Mouse (Mus musculus) limb, embryonic 13.5 days (tissue): ENCODE results near the gene Cdk19. TPM values are rescaled to one million over a fixed set of nuclear protein-coding genes. Genes with fewer than 3 reads are reported as not detected.
A peak's percentile ranks its signal among the peaks of the same experiment; 100 is the strongest.

Experiments
- ATAC-seq: fragments of 200-750 bp; cut with Nextera tagmentation; 2 replicates; pipeline ENCODE4 v1.8.0; 2017; ENCODE audit warnings: low read depth, moderate number of reproducible peaks, moderate TSS enrichment; ENCODE audit not compliant: low FRiP score
- H3K27ac ChIP-seq: fragments of 300-500 bp; sonication (generic); 2 replicates; pipeline ENCODE4 v1.5.1; 2015; ENCODE audit warnings: inconsistent platforms, mild to moderate bottlenecking, moderate library complexity
- H3K27me3 ChIP-seq: fragments of 300-500 bp; sonication (generic); 2 replicates; pipeline ENCODE4 v1.6.1; 2015; ENCODE audit warnings: mild to moderate bottlenecking, inconsistent platforms
- H3K36me3 ChIP-seq: fragments of 300-500 bp; sonication (generic); 2 replicates; pipeline ENCODE4 v1.6.1; 2015; ENCODE audit warnings: inconsistent platforms, mild to moderate bottlenecking, moderate library complexity
- H3K4me1 ChIP-seq: fragments of 300-500 bp; sonication (generic); 2 replicates; pipeline ENCODE4 v1.6.1; 2015; ENCODE audit warnings: inconsistent platforms
- H3K4me2 ChIP-seq: fragments of 300-500 bp; sonication (generic); replicated peaks from 2 replicates; pipeline ENCODE4 v1.6.1; 2015; ENCODE audit warnings: inconsistent platforms, mild to moderate bottlenecking, moderate library complexity
- H3K4me3 ChIP-seq: fragments of 300-500 bp; sonication (generic); 2 replicates; pipeline ENCODE4 v1.5.1; 2015; ENCODE audit warnings: moderate library complexity, mild to moderate bottlenecking, inconsistent platforms
- H3K9ac ChIP-seq: fragments of 300-500 bp; sonication (generic); 2 replicates; pipeline ENCODE4 v1.6.1; 2015; ENCODE audit warnings: mild to moderate bottlenecking, inconsistent platforms
- H3K9me3 ChIP-seq: fragments of 300-500 bp; sonication (generic); 2 replicates; pipeline ENCODE4 v1.6.1; 2016; ENCODE audit warnings: inconsistent platforms
- WGBS: fragments of 180-500 bp; shearing (Covaris S2); methylation state at CpG from one replicate; pipeline ENCODE4 v1.1.7; 2015; 5-methylcytosine and 5-hydroxymethylcytosine counted together
- polyA plus RNA-seq: library from polyadenylated mRNA; unstranded; fragments of >200 nt; fragmentation: Nextera tagmentation; extraction: Ambion mirVana; gene quantifications from 2 replicates; pipeline ENCODE4 v1.2.1, GENCODE M21; 2015

The Cdk19 gene
- polyA plus RNA-seq, 1 experiment from 2014 or later: 12.3 TPM

DNA sequence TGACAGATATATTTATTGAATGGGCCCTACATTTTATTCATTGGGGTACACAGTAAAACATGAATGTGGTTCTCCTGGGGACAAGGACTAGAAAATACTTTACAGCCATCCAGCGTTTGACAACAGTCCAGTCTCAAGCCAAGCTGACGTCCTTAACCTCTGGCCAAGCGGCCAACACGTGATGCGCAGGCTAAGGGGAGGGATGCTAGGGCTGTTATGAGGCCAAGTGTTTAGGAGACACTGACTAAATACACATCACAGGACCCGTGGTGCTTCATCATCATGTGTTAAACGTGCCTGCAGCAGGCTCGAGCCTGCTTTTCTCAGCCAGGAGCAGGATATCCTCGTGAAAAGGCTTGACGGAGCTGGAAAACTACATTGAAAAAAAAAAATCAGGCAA is 19.1 kb upstream of the Cdk19 start:
- H3K9ac ChIP-seq: no peak overlapping the region
- no peak overlapping the region for H3K4me3 ChIP-seq
- WGBS: 88% methylated on average over 10 of the region's 10 CpGs
- no peaks in the 10 kb centered on the region for H3K4me1 ChIP-seq
- no peak overlapping the region for H3K27ac ChIP-seq
- H3K9me3 ChIP-seq: peaks cover 5% of the 10 kb centered on the region; the same call in 1 of the 2 replicates
- H3K4me2 ChIP-seq: no peak overlapping the region
- H3K36me3 ChIP-seq: no peaks in the 10 kb centered on the region
- no peaks in the 10 kb centered on the region for H3K27me3 ChIP-seq
- no peak for ATAC-seq

DNA sequence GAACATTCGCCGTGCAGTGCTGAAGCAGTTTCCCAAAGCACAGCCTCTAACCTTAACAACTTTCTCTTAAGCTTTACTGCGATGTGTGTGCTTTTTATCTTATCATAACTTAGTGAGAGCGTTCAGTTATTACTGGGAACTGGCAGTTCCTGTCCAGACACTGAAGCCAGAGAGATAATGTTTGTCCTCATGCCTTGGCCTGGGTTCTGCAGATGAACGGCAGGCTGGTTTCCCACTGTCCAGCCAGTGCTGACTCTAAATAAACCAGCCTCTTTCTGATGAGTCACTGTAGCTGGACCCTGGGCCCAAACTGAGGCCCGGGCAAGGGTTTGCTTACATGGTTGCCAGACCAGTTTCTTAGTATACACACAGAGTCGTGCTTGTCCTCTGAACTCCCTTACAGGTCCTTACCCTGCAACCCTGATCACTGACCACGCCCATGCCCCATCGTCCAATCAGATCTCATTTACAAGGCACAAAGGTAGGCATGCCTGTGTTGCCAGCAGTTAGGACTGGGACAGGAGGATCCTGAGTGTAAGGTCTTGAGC is 11.3 kb upstream of the Cdk19 start:
- no peak for ATAC-seq
- no peaks in the 10 kb centered on the region for H3K27me3 ChIP-seq
- H3K4me3 ChIP-seq: no peak overlapping the region
- no peak overlapping the region for H3K4me2 ChIP-seq
- H3K9ac ChIP-seq: no peak overlapping the region
- no peaks in the 10 kb centered on the region for H3K9me3 ChIP-seq
- H3K27ac ChIP-seq: no peak overlapping the region
- WGBS: 78% methylated on average over 9 of the region's 9 CpGs
- H3K36me3 ChIP-seq: no peaks in the 10 kb centered on the region
- H3K4me1 ChIP-seq: no peaks in the 10 kb centered on the region

DNA sequence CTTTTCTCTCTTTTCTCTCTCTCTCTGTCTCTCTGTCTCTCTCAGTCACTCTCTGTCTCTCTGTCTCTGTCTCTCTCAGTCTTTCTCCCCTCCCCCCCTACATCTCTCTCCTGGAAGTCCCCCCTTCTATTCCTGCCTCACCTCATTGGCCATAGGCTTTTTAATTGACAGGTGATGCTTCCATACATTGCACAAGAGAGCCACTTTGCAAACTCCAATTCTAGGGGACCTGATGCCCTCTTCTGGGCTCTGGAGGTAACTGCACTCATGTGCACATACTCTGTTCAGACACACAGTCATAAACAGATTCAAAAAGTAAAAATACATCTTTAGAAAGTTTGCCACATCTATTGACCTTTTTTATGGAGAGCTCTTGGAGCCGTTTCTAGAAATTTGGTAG is 9.1 kb upstream of the Cdk19 start:
- Histone ChIP-seq H3K27me3 (no peaks in the 10 kb centered on the region), H3K9me3 (no peaks in the 10 kb centered on the region), H3K4me2 (no peak overlapping the region), H3K9ac (no peak overlapping the region), H3K4me3 (no peak overlapping the region), H3K4me1 (no peaks in the 10 kb centered on the region), H3K36me3 (no peaks in the 10 kb centered on the region), H3K27ac (no peak overlapping the region)
- WGBS: 60% methylated on average over 1 of the region's 1 CpGs
- no peak for ATAC-seq

DNA sequence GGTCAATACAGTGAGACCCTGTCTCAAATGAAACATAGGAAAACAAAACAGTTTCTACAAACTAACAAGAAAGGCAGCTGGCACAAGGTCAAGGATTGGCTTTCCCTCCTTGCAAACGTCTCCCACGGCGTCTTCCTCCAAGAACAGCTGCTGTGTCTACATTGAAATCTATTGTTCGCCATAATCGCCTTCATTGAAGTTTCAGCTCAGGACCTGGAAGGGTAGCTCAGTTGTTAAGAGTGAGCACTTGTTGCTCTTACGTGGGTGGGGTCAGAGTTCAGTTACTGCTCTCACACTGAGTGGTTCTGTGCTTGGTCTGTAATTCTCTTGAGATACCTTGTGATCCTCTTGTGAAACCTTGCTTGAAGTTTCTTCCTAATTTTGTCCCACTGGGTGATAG is 6.5 kb upstream of the Cdk19 start:
- no peaks in the 10 kb centered on the region for H3K36me3 ChIP-seq
- no peak overlapping the region for H3K4me3 ChIP-seq
- H3K4me2 ChIP-seq: no peak overlapping the region
- H3K27me3 ChIP-seq: no peaks in the 10 kb centered on the region
- no peak overlapping the region for H3K27ac ChIP-seq
- no peaks in the 10 kb centered on the region for H3K9me3 ChIP-seq
- WGBS: 74% methylated on average over 6 of the region's 6 CpGs
- no peak overlapping the region for H3K9ac ChIP-seq
- no peaks in the 10 kb centered on the region for H3K4me1 ChIP-seq
- no peak for ATAC-seq

DNA sequence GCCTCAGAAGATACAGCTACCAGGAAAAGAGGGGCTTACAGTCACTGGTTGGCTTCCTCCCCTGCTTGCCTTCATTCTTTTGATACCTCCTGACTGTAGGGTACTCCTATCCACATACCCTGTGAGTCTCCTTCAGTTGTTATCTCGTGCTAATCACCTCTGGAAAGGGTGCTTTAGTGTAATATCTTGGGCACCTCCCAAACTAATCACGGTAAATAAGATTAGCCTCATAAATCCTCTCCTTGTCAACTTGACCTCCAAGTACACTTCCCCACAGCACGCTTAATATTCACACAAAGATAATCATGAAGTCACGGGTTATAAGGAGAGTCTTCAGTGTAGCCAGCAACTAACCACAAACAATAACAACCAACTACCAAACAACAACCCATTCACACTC is 2.7 kb downstream of the Cdk19 start:
- no peaks in the 10 kb centered on the region for H3K27me3 ChIP-seq
- 80% methylated on average over 4 of the region's 4 CpGs for WGBS
- no peak overlapping the region for H3K4me2 ChIP-seq
- ATAC-seq: no peak
- no peak overlapping the region for H3K9ac ChIP-seq
- no peak overlapping the region for H3K27ac ChIP-seq
- H3K9me3 ChIP-seq: no peaks in the 10 kb centered on the region
- peaks cover 6% of the 10 kb centered on the region for H3K4me1 ChIP-seq
- no peak overlapping the region for H3K4me3 ChIP-seq
- H3K36me3 ChIP-seq: no peaks in the 10 kb centered on the region

DNA sequence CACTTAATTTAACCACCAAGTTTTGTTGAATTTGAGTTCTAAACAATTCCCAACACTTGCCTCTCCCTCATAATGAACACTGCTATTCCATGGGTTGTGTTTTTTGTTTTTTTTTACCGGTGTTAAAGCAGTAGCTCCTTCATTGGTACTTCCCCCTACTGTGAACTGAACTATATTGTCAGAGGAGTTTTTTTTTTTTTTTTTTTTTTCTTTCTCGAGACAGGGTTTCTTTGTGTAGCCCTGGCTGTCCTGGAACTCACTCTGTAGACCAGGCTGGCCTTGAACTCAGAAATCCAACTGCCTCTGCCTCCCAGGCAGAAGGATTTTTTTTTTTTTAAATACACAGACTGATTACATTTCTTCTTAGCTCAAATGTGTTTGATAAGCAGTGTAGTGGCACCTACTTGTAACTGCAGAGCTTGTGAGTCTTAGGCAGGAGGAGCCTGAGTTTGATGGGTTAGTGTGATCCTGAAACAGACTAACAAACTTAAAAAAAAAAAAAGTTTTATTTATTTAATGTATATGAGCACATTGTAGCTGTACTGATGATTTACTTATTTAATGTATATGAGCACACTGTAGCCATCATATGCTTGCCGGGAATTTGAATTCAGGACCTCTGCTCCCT is 7.5 kb downstream of the Cdk19 start:
- Histone ChIP-seq H3K36me3 (no peaks in the 10 kb centered on the region), H3K27ac (no peak overlapping the region)

DNA sequence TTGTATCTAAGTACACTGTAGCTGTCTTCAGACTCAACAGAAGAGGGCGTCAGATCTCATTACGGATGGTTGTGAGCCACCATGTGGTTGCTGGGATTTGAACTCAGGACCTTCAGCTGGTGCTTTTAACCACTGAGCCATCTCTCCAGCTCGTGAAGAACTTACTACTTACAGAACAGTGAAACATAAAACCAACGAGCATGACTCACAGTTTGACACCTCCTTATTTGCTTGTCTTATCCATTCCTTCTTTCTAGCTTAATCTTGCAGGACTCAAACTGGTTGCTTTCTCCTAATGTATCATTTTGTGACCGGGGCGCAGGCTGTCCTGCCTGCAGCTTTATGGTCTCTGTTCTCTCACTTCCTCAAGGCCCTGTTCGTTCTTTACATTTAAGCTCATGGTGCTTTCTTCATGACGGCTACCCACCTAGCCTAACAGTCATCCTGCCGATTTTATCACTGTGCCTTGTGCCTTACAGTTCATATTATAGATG is 8.1 kb downstream of the Cdk19 start:
- Histone ChIP-seq H3K4me3 (peak overlapping the region; percentile 87), H3K4me2 (peak overlapping the region; percentile 63; the same call in 1 of the 2 replicates)

More for the DNA sequence above, 7.5 kb downstream of the Cdk19 start:
- Histone ChIP-seq H3K4me3 (no peak overlapping the region), H3K9ac (no peak overlapping the region), H3K4me1 (peaks cover 19% of the 10 kb centered on the region), H3K9me3 (no peaks in the 10 kb centered on the region), H3K4me2 (no peak overlapping the region), H3K27me3 (no peaks in the 10 kb centered on the region)
- 72% methylated on average over 3 of the region's 3 CpGs for WGBS
- no peak for ATAC-seq

DNA sequence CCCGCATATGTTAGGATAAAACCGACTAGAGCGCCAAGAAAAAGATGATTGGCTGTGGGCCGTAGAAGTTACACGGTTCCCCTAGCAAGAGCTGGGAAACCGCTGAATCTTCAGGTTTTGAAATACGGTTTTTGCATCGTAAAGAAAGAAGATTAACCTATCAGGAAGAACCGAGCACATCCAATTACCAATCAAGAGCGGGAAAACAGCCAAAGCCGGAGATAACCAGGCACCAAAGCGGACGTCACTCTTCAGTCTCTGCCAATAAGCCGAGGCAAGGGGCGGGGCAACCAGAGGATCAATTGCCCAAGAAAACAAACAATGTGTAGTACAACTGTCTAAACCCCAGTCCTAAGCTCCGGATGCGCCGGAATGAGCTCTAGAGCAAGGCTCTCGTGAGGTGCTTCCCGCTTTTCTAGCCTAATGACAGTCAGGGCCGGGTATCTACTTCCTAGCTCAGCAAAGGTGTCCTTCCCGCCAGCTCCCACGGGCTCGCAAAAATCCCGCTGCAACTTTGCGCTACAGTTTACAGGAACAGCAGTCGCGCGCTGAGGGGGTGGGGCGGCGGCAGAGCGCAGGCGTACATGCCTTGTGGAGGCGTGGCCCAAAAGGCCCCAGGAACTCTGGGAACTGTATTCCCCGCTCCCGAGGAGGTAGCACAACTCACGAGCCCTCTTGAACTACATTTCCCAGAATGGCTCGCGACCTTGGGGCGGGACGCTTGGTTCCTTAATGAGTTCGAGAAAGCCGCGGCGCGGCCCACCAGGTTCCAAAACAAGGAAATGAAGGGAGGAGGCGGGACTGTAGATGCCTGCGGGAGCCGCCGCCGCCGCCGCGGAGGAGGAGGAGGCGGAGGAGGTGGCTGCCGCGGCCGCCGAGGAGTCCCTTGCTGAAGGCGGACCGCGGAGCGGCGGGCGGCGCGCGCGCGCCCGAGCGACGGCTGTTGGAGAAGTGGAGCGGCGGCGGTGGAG is 9.5 kb downstream of the Cdk19 start:
- peak overlapping the region; percentile 66 for H3K4me2 ChIP-seq
- under 1% methylated on average over 76 of the region's 76 CpGs for WGBS
- ATAC-seq: peak; percentile 98

More for the DNA sequence above, 8.1 kb downstream of the Cdk19 start:
- Histone ChIP-seq H3K4me1 (peaks cover 19% of the 10 kb centered on the region), H3K9ac (no peak overlapping the region), H3K36me3 (no peaks in the 10 kb centered on the region), H3K9me3 (no peaks in the 10 kb centered on the region), H3K27ac (no peak overlapping the region), H3K27me3 (no peaks in the 10 kb centered on the region)
- 65% methylated on average over 9 of the region's 9 CpGs for WGBS
- ATAC-seq: no peak

DNA sequence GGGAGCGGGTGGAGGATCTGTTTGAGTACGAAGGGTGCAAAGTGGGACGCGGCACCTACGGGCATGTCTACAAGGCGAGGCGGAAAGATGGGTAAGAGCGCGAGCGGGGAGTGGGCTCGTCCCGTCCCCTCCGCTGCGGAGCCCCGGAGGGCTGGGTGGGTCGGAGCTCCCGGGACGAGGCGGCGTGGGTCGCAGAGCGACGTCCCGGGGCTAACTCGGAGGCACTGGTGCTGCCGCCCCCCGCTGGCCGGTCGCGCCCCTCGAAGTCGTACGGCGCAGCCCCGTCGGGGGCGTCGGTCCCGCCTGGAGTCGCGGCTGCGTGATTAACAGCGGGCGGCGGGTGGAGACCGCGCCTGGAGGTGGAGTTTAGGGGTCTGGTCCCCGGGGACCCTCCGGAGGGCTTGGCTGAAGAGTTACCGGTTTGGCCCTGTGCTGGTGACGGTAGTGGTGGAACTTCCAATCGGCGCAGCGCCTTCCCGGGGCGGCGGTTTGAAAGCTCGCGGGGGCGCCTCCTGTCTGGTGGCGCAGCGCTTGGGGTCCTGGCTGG is 10.3 kb downstream of the Cdk19 start:
- WGBS: 0% methylated on average over 60 of the region's 62 CpGs
- H3K9ac ChIP-seq: peak overlapping the region; percentile 85

More for the DNA sequence above, 9.5 kb downstream of the Cdk19 start:
- Histone ChIP-seq H3K36me3 (no peaks in the 10 kb centered on the region; the same call in 1 of the 2 replicates), H3K4me3 (peak overlapping the region; percentile 87), H3K9ac (peak overlapping the region; percentile 85), H3K27me3 (no peaks in the 10 kb centered on the region), H3K27ac (peak overlapping the region; percentile 95), H3K9me3 (no peaks in the 10 kb centered on the region), H3K4me1 (peaks cover 19% of the 10 kb centered on the region)

DNA sequence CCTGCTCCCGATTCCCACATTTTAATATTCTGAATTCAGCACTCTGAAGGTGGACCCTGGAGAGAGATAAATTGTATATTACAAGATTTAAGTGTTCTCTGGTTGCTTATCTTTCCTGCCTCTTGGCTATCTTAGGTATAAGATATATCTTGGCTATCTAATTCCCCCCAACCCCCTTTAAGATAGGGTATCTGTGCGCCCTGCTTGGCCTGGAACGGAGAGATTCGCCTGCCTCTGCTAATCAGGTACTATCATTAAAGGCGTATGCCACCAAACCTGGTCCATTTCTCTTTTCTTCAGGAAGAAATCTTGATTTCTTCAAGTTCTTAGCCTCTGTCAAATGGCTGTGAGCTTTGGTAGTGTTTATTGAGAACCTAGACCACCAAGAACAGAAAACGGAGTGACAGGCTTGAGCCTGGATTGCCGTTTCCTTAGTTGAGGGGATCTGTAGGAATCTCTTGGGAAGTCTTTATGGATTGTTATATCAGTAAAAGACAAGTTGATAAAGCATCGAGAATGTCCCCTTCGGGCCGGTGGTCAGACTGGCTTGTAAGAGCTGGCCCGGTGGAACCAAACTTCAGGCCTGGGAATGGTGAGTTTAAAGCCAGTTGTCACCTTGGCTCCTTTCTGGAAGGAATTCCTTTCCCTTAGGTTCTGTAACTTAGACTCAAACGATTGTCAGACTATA is 11.0 kb downstream of the Cdk19 start:
- Histone ChIP-seq H3K4me1 (peaks cover 19% of the 10 kb centered on the region), H3K36me3 (no peaks in the 10 kb centered on the region; the same call in 1 of the 2 replicates), H3K9me3 (no peaks in the 10 kb centered on the region), H3K9ac (peak overlapping the region; percentile 85), H3K27ac (peak overlapping the region; percentile 95; the same call in 1 of the 2 replicates), H3K4me3 (peak overlapping the region; percentile 87), H3K27me3 (no peaks in the 10 kb centered on the region), H3K4me2 (peak overlapping the region; percentile 66)
- no peak for ATAC-seq
- WGBS: 55% methylated on average over 12 of the region's 12 CpGs

More for the DNA sequence above, 10.3 kb downstream of the Cdk19 start:
- Histone ChIP-seq H3K27me3 (no peaks in the 10 kb centered on the region), H3K27ac (peak overlapping the region; percentile 95), H3K4me1 (peaks cover 19% of the 10 kb centered on the region), H3K9me3 (no peaks in the 10 kb centered on the region), H3K4me2 (peak overlapping the region; percentile 66), H3K4me3 (peak overlapping the region; percentile 87), H3K36me3 (no peaks in the 10 kb centered on the region; the same call in 1 of the 2 replicates)
- ATAC-seq: peak; percentile 37

DNA sequence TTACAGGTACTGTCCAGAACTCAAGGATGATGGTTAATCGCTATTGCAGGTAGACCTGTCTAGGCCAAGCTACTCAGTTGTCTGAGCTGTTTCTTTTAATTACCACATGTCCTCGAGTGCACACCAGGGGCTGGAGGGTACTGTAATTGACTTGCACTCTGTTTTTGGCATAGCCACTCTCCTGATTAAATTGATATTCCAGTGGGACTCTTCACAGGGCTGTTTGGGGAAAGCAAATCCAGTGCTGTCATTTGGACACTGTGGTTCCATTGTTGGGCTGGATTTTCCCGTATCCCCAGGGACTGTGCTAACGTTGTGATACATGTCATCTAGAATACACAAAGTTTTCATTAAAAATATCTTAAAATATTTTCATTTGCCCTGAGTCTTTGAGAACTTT is 11.8 kb downstream of the Cdk19 start:
- Histone ChIP-seq H3K27ac (no peak overlapping the region), H3K4me1 (peaks cover 23% of the 10 kb centered on the region), H3K9ac (peak overlapping the region; percentile 27; the same call in 1 of the 2 replicates), H3K36me3 (no peaks in the 10 kb centered on the region; the same call in 1 of the 2 replicates), H3K27me3 (no peaks in the 10 kb centered on the region), H3K4me2 (peak overlapping the region; percentile 66), H3K4me3 (peak overlapping the region; percentile 87; the same call in 1 of the 2 replicates), H3K9me3 (no peaks in the 10 kb centered on the region)
- ATAC-seq: no peak
- 68% methylated on average over 4 of the region's 4 CpGs for WGBS
